Comparison of ENCODE assay signal across 29 mouse cellular contexts in genomic region chr1:194683132-194683531, GRCm38 (mm10).
DNase-seq lines count a peak whose midpoint lies in the region; ATAC-seq and TF ChIP-seq lines count a peak whose summit lies in the region.
"Had no signal": no experiment of that assay in that cellular context is flagged by ENCODE, and none has a peak within 500 bp of the region (broad histone marks: within the 10 kb centered on the region; RNA-seq: fewer than 3 reads in every experiment).

No protein-coding gene starts in this region.

- no peak overlapping the region for H3K27ac ChIP-seq in kidney, embryonic 14.5 days (ENCODE audit: low read depth, low read length)
- peak overlapping the region; percentile 78 for H3K27ac ChIP-seq in left cerebral cortex, adult 2 months
- H3K27ac ChIP-seq in embryonic fibroblast, embryonic 13.5 days (ENCODE audit: insufficient read depth, low read length) = peak overlapping the region; percentile 14; the same call in 1 of the 2 replicates
- H3K27ac ChIP-seq: forebrain, embryonic 15.5 days; gastrocnemius, adult 2 months; heart, embryonic 13.5 days; hindbrain, embryonic 10.5 days; hindbrain, postnatal 0 days; intestine, embryonic 15.5 days; liver, embryonic 12.5 days; midbrain, embryonic 12.5 days; neural tube, embryonic 13.5 days had no signal

- H3K9ac ChIP-seq in kidney, embryonic 14.5 days (ENCODE audit: low read depth, low read length) = no peak overlapping the region
- H3K9ac ChIP-seq: forebrain, embryonic 15.5 days; heart, embryonic 13.5 days; intestine, embryonic 15.5 days; liver, embryonic 12.5 days; liver, postnatal 0 days; midbrain, embryonic 12.5 days; neural tube, embryonic 13.5 days had no signal

- peaks cover 27% of the 10 kb centered on the region for H3K4me1 ChIP-seq in kidney, embryonic 14.5 days (ENCODE audit: control insufficient read depth, insufficient read depth, low read length)
- H3K4me1 ChIP-seq in embryonic fibroblast, embryonic 13.5 days (ENCODE audit: control insufficient read depth, insufficient read depth, low read length) = peaks cover 11% of the 10 kb centered on the region

- intact Hi-C loops in left cerebral cortex, adult 2 months (cut with DNase I) = loop anchor here (10.0 kb wide), 1 partner anchor 1098 kb away; no protein-coding TSS in a partner anchor
- intact Hi-C loops in gastrocnemius, postnatal 36 days (cut with DNase I) = no loop called here

- H3K4me3 ChIP-seq in kidney, embryonic 14.5 days (ENCODE audit: low read length) = no peak overlapping the region
- no peak overlapping the region for H3K4me3 ChIP-seq in left cerebral cortex, adult 2 months
- no peak overlapping the region for H3K4me3 ChIP-seq in embryonic fibroblast, embryonic 13.5 days (ENCODE audit: insufficient read depth, low read length)
- H3K4me3 ChIP-seq: forebrain, embryonic 15.5 days; gastrocnemius, adult 2 months; heart, embryonic 13.5 days; hindbrain, embryonic 10.5 days; intestine, embryonic 15.5 days; liver, embryonic 12.5 days; midbrain, embryonic 12.5 days; neural tube, embryonic 13.5 days had no signal

- DNase-seq in kidney, postnatal 25 days = no peak
- DNase-seq in left cerebral cortex, adult 2 months (ENCODE audit: extremely low spot score in 1 of 2, low spot score in 2 of 2) = no peak
- DNase-seq in left cerebral cortex, adult 11 months (ENCODE audit: low spot score) = no peak
- peak; percentile 62 for DNase-seq in NIH3T3 (ENCODE audit: low read depth)
- DNase-seq in gastrocnemius, postnatal 36 days = no peak
- DNase-seq: adrenal gland, adult 2 months; adrenal gland, postnatal 36 days; B cell, adult 2 months; cerebellum, adult 2 months; cerebellum, postnatal 25 days; gastrocnemius, adult 2 months; heart, postnatal 10 days; kidney, adult 9 months; left cerebral cortex, postnatal 4 days; liver, postnatal 0 days; lung, postnatal 36 days; right cerebral cortex, postnatal 4 days; thymus, postnatal 14 days had no signal

- no peaks in the 10 kb centered on the region for H3K27me3 ChIP-seq in kidney, embryonic 14.5 days (ENCODE audit: control insufficient read depth, insufficient read depth, low read length)
- H3K27me3 ChIP-seq: CH12.LX; forebrain, embryonic 15.5 days; heart, embryonic 13.5 days; intestine, embryonic 15.5 days; midbrain, embryonic 12.5 days; neural tube, embryonic 13.5 days had no signal

- no peak overlapping the region for H3K4me2 ChIP-seq in kidney, embryonic 14.5 days (replicated peaks; ENCODE audit: low read depth, low read length)
- H3K4me2 ChIP-seq: forebrain, embryonic 15.5 days; heart, embryonic 13.5 days; intestine, embryonic 15.5 days; liver, embryonic 12.5 days; midbrain, embryonic 12.5 days; neural tube, embryonic 13.5 days had no signal

- peak; percentile 25; the same call in 1 of the 2 replicates for ATAC-seq in kidney, embryonic 14.5 days (ENCODE audit: low FRiP score, low TSS enrichment)
- ATAC-seq: forebrain, embryonic 15.5 days; hindbrain, postnatal 0 days; intestine, embryonic 15.5 days; liver, embryonic 12.5 days; liver, postnatal 0 days had no signal

- no peak for TF ChIP-seq POLR2A in embryonic fibroblast, embryonic 13.5 days (IDR thresholded peaks at IDR 0.05; ENCODE audit: low read depth, low read length)

- no peaks in the 10 kb centered on the region for H3K36me3 ChIP-seq in kidney, embryonic 14.5 days (ENCODE audit: control insufficient read depth, insufficient read depth, low read length)
- H3K36me3 ChIP-seq: heart, embryonic 13.5 days; intestine, embryonic 15.5 days; liver, embryonic 12.5 days; midbrain, embryonic 12.5 days had no signal

- WGBS in kidney, embryonic 14.5 days = 57% methylated on average over 3 of the region's 3 CpGs

- no peaks in the 10 kb centered on the region for H3K9me3 ChIP-seq in kidney, embryonic 14.5 days (ENCODE audit: control insufficient read depth, low read length)
- H3K9me3 ChIP-seq: forebrain, embryonic 15.5 days; heart, embryonic 13.5 days; hindbrain, embryonic 10.5 days; intestine, embryonic 15.5 days; liver, embryonic 12.5 days; midbrain, embryonic 12.5 days; neural tube, embryonic 13.5 days had no signal

- TF ChIP-seq CTCF in left cerebral cortex, adult 2 months (IDR thresholded peaks at IDR 0.05) = no peak
- TF ChIP-seq CTCF in embryonic fibroblast, embryonic 13.5 days (IDR thresholded peaks at IDR 0.05; ENCODE audit: borderline replicate concordance, insufficient read depth, low read length) = no peak
